Mouse (Mus musculus) ES-E14 (cell line): ENCODE results near the gene Fmo3. TPM values are rescaled to one million over a fixed set of nuclear protein-coding genes. Genes with fewer than 3 reads are reported as not detected.

ENCODE experiments used
- DNase-seq: peaks from one replicate; pipeline ENCODE4 v3.0.0-alpha.2; 2013; ENCODE audit warnings: low read depth, low spot score
- H3K27ac ChIP-seq: 2 replicates; pipeline ENCODE4 v1.5.1; 2012; ENCODE audit warnings: low read depth, mild to moderate bottlenecking, low read length, moderate library complexity, mixed read lengths; ENCODE audit not compliant: poor library complexity, insufficient read depth, severe bottlenecking
- H3K36me3 ChIP-seq: 2 replicates; pipeline ENCODE4 v1.6.1; 2012; ENCODE audit warnings: mild to moderate bottlenecking, low read length, moderate library complexity, mixed read lengths; ENCODE audit not compliant: control insufficient read depth, poor library complexity, insufficient read depth, severe bottlenecking
- H3K4me1 ChIP-seq, 2 experiments: fragments of 150-350 bp in 1 of 2; sonication (generic) in 1 of 2; 2 replicates each; pipeline ENCODE4 v1.6.1; 2012; ENCODE audit warnings: low read length in 2 of 2, mild to moderate bottlenecking in 1 of 2, mixed read lengths in 1 of 2; ENCODE audit not compliant: control insufficient read depth in 2 of 2, insufficient read depth in 2 of 2, poor library complexity in 1 of 2
- H3K4me3 ChIP-seq, 2 experiments: fragments of 150-350 bp in 1 of 2; sonication (generic) in 1 of 2; 2 replicates each; pipeline ENCODE4 v1.5.1; 2012; ENCODE audit warnings: low read length in 2 of 2, low read depth in 1 of 2, mild to moderate bottlenecking in 1 of 2, mixed read lengths in 1 of 2; ENCODE audit not compliant: insufficient read depth in 1 of 2, poor library complexity in 1 of 2, severe bottlenecking in 1 of 2
- H3K9ac ChIP-seq: 2 replicates; pipeline ENCODE4 v1.6.1; 2012; ENCODE audit warnings: low read depth, mild to moderate bottlenecking, low read length, mixed read lengths; ENCODE audit not compliant: poor library complexity, insufficient read depth, severe bottlenecking
- H3K9me3 ChIP-seq: fragments of 150-350 bp; sonication (generic); 2 replicates; pipeline ENCODE4 v1.6.1; 2012; ENCODE audit warnings: low read depth, mild to moderate bottlenecking, low read length; ENCODE audit not compliant: control insufficient read depth, insufficient read depth
- CHD2 ChIP-seq: IDR thresholded peaks from 2 replicates; pipeline ENCODE4 v1.6.1; 2014; ENCODE audit warnings: mild to moderate bottlenecking, low read depth, low read length, inconsistent platforms
- HCFC1 ChIP-seq: IDR thresholded peaks from 2 replicates; pipeline ENCODE4 v1.6.1; 2012; ENCODE audit warnings: low read length, inconsistent platforms, borderline replicate concordance; ENCODE audit not compliant: insufficient read depth
- MAFK ChIP-seq: IDR thresholded peaks from 2 replicates; pipeline ENCODE4 v1.6.1; 2014; ENCODE audit warnings: mild to moderate bottlenecking, low read depth, low read length, inconsistent platforms; ENCODE audit not compliant: insufficient read depth
- ZC3H11A ChIP-seq: IDR thresholded peaks from 2 replicates; pipeline ENCODE4 v1.6.1; 2012; ENCODE audit warnings: low read depth, mild to moderate bottlenecking, inconsistent platforms, low read length, borderline replicate concordance
- ZNF384 ChIP-seq: IDR thresholded peaks from 2 replicates; pipeline ENCODE4 v1.6.1; 2012; ENCODE audit warnings: low read depth, low read length, inconsistent platforms
- in situ Hi-C, 2 experiments: fragments of 600-800 bp; cut with MboI; formaldehyde crosslinking; loops; one replicate each; pipeline ENCODE4 v1.15.1; 2025; ENCODE audit warnings: low sequenced_read_pairs in 2 of 2, inconsistent platforms in 1 of 2; ENCODE audit not compliant: unreplicated experiment in 2 of 2
- total RNA-seq: library from RNA; depleted of rRNA; stranded (reverse); fragments of 300-350 nt; gene quantifications from 2 replicates; pipeline ENCODE4 v1.2.3, GENCODE M21; 2012

Fmo3 gene
- total RNA-seq, 1 experiment = not detected

- Histone ChIP-seq H3K9ac (no peak overlapping the region), H3K4me3 (no peak overlapping the region), H3K36me3 (no peaks in the 10 kb centered on the region), H3K9me3 (no peaks in the 10 kb centered on the region), H3K27ac (no peak overlapping the region), H3K4me1 (no peaks in the 10 kb centered on the region)
- TF ChIP-seq ZC3H11A = no peak
- TF ChIP-seq ZNF384 = no peak
- TF ChIP-seq HCFC1 = no peak
- TF ChIP-seq CHD2 = no peak
- no peak for TF ChIP-seq MAFK
- no peak for DNase-seq
- in situ Hi-C loops = no loop called here
Measured at GRCm38 (mm10) chr1:162987546-162987945, 3.2 kb upstream of the Fmo3 start.

- Histone ChIP-seq H3K36me3 (no peaks in the 10 kb centered on the region), H3K27ac (no peak overlapping the region), H3K4me1 (no peaks in the 10 kb centered on the region), H3K9me3 (no peaks in the 10 kb centered on the region), H3K9ac (no peak overlapping the region), H3K4me3 (no peak overlapping the region)
- no peak for DNase-seq
- no peak for TF ChIP-seq ZNF384
- TF ChIP-seq MAFK = no peak
- no peak for TF ChIP-seq CHD2
- no peak for TF ChIP-seq HCFC1
- TF ChIP-seq ZC3H11A = no peak
- in situ Hi-C loops = no loop called here
Measured at GRCm38 (mm10) chr1:162986777-162987176, 2.4 kb upstream of the Fmo3 start.

GRCm38 (mm10) chr1:162986121-162986748 lies 1.9 kb upstream of the Fmo3 start:
- no peaks in the 10 kb centered on the region for H3K4me1 ChIP-seq
- TF ChIP-seq MAFK (no peak), HCFC1 (no peak), ZNF384 (no peak), CHD2 (no peak)
- in situ Hi-C loops = no loop called here
- DNase-seq = no peak
- H3K9me3 ChIP-seq = no peaks in the 10 kb centered on the region
- H3K36me3 ChIP-seq = no peaks in the 10 kb centered on the region
- H3K27ac ChIP-seq = no peak overlapping the region
- H3K4me3 ChIP-seq = no peak overlapping the region
- H3K9ac ChIP-seq = no peak overlapping the region

DNA sequence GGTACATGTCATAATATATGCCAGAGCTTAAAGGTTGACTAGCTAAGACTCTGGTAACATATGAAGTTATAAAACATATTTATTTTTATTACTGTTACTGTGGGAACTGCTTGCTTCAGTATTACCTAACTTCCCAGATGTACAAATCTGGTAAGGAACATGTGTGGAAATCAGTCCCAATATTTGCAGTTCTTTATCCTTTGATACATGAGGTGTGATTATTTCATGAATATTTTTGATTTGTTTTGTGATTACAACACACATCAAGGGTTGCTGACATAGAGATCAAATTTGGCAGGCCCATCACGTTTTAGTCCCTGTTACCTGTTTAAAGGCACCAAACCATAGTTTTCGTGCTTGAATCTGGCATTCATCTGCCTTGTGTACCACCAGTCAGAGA lies 20.8 kb downstream of the Fmo3 start:
- no peaks in the 10 kb centered on the region for H3K36me3 ChIP-seq
- H3K9me3 ChIP-seq = no peaks in the 10 kb centered on the region
- DNase-seq = no peak
- no peak for TF ChIP-seq ZC3H11A
- no peak for TF ChIP-seq MAFK
- TF ChIP-seq CHD2 = no peak
- TF ChIP-seq ZNF384 = no peak
- no peak for TF ChIP-seq HCFC1
- in situ Hi-C loops = no loop called here
- H3K4me3 ChIP-seq = no peak overlapping the region
- H3K27ac ChIP-seq = no peak overlapping the region
- H3K4me1 ChIP-seq = no peaks in the 10 kb centered on the region
- no peak overlapping the region for H3K9ac ChIP-seq

DNA sequence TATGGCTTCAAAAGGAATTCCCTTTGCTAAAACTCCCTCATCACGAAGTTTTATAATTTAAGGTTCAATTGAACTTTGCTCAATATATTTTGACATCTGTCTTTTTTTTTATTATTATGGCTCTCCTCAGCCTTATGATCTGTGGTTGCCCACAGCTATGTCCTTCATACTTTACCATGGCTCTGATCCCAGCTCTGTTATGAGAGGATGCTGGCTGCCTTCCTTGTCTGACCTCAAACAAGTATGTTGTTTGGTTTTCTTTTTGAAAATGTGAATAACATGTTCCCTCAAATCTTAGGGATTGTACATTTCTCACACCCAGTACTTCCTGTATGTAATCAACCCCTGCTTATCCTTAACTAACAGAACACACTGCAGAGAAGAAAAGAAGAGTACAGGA lies 26.9 kb downstream of the Fmo3 start:
- no peaks in the 10 kb centered on the region for H3K4me1 ChIP-seq
- TF ChIP-seq ZNF384 (no peak), HCFC1 (no peak), MAFK (no peak), ZC3H11A (no peak), CHD2 (no peak)
- DNase-seq = no peak
- no peak overlapping the region for H3K27ac ChIP-seq
- H3K4me3 ChIP-seq = no peak overlapping the region
- H3K9ac ChIP-seq = no peak overlapping the region
- no peaks in the 10 kb centered on the region for H3K9me3 ChIP-seq
- H3K36me3 ChIP-seq = no peaks in the 10 kb centered on the region
- in situ Hi-C loops = no loop called here
